Mouse (Mus musculus): ENCODE measurements at regions not wholly inside any gene's neighbourhood (a gene's known extent, or its start where the extent isn't known, plus 50 kb on each side); places are given as distances from the start of the nearest gene placed in this dataset.

- Histone ChIP-seq H3K36me3 (no peaks in the 10 kb centered on the region), H3K9ac (no peak overlapping the region), H3K27ac (no peak overlapping the region), H3K9me3 (no peaks in the 10 kb centered on the region), H3K4me2 (replicated peaks) (no peak overlapping the region), H3K4me3 (no peak overlapping the region), H3K4me1 (no peaks in the 10 kb centered on the region), H3K27me3 (no peaks in the 10 kb centered on the region)
- WGBS, result 59% methylated on average over 2 of the region's 2 CpGs
- no peak for ATAC-seq (ENCODE audit: insufficient number of reproducible peaks, insufficient read depth, low FRiP score, low TSS enrichment)
Measured at GRCm38 (mm10) chr10:46006319-46006718, 428.7 kb downstream of the Hace1 start.

DNA sequence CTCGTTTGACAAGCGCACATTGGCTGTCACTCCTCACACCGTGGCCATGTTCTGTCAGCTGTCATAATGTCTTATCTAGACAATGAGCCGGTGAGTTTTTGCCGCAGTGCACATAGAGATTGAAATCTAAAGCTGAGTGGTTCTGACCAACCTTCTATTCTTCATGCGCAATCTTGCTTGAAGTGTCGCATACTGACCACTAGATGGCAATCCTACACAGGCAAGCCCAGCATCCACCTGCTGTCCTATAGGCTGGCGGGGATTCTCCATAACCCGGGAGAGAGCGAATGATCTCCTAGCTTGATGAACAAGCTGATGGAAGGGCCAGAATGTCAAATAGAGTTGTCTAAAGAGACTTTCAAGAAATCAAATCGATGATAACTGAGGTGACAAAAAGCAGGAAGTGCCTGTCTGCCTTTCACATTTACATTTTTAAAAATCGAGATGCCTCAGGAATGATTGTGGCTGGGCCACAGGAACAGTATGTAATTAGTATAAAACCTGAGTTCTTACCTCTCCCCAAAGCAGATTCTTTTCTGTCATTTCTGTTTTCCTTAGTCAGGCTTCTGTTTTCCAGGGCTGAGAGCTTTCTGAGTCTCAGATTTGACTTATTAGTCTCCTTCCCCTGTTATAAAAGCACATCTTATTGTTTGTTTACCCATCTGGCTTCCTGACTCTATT, 434.4 kb downstream of the Hace1 start:
- no peaks in the 10 kb centered on the region for H3K27me3 ChIP-seq
- no peak overlapping the region for H3K4me2 ChIP-seq (replicated peaks)
- H3K27ac ChIP-seq, result no peak overlapping the region
- H3K36me3 ChIP-seq, result no peaks in the 10 kb centered on the region
- 0 out of 2 replicates have a peak, but pooled peaks have one; percentile 64 for ATAC-seq (ENCODE audit: insufficient number of reproducible peaks, insufficient read depth, low FRiP score, low TSS enrichment)
- no peaks in the 10 kb centered on the region for H3K4me1 ChIP-seq
- WGBS, result 27% methylated on average over 12 of the region's 12 CpGs
- no peak overlapping the region for H3K4me3 ChIP-seq
- H3K9me3 ChIP-seq, result no peaks in the 10 kb centered on the region
- H3K9ac ChIP-seq, result no peak overlapping the region

- no peaks in the 10 kb centered on the region for H3K27me3 ChIP-seq
- ATAC-seq (ENCODE audit: insufficient number of reproducible peaks, insufficient read depth, low FRiP score, low TSS enrichment), result no peak
- no peaks in the 10 kb centered on the region for H3K36me3 ChIP-seq
- WGBS, result 68% methylated on average over 6 of the region's 6 CpGs
- H3K9me3 ChIP-seq, result no peaks in the 10 kb centered on the region
- H3K4me2 ChIP-seq (replicated peaks), result no peak overlapping the region
- no peak overlapping the region for H3K27ac ChIP-seq
- no peak overlapping the region for H3K9ac ChIP-seq
- H3K4me1 ChIP-seq, result no peaks in the 10 kb centered on the region
- H3K4me3 ChIP-seq, result no peak overlapping the region
Measured at GRCm38 (mm10) chr10:46012599-46012998, 435.0 kb downstream of the Hace1 start.

DNA sequence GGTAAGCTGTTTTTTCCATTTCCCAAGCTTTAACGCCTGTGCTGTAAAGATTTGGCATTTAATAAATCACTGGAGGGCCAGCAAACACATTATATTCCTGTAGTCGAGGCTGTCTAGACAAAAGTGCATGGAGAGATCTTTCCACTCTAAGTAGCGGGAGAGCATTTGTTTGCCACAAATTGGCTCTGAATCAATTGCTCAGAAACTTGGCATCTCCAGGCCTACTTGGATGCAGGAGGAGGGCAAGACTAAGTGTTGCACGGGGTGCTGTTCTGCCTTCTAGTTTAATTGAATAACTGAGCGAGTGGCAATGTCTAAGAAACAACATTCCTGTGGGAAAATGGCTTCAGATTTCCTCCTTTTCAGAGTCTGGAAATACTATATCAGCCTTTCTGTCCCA, 438.7 kb downstream of the Hace1 start:
- Histone ChIP-seq H3K4me3 (no peak overlapping the region), H3K9me3 (no peaks in the 10 kb centered on the region), H3K27me3 (no peaks in the 10 kb centered on the region), H3K27ac (no peak overlapping the region), H3K4me2 (replicated peaks) (no peak overlapping the region), H3K9ac (no peak overlapping the region), H3K4me1 (no peaks in the 10 kb centered on the region), H3K36me3 (no peaks in the 10 kb centered on the region)
- 67% methylated on average over 5 of the region's 5 CpGs for WGBS
- ATAC-seq (ENCODE audit: insufficient number of reproducible peaks, insufficient read depth, low FRiP score, low TSS enrichment), result no peak

- ATAC-seq (ENCODE audit: insufficient number of reproducible peaks, insufficient read depth, low FRiP score, low TSS enrichment), result no peak
- no peak overlapping the region for H3K4me2 ChIP-seq (replicated peaks)
- WGBS, result 61% methylated on average over 6 of the region's 6 CpGs
Measured at GRCm38 (mm10) chr10:46045474-46046093, 468.0 kb downstream of the Hace1 start.

GRCm38 (mm10) chr10:46046094-46046749, 468.6 kb downstream of the Hace1 start:
- Histone ChIP-seq H3K4me2 (replicated peaks) (no peak overlapping the region), H3K9ac (no peak overlapping the region)
- ATAC-seq (ENCODE audit: insufficient number of reproducible peaks, insufficient read depth, low FRiP score, low TSS enrichment), result no peak

More at GRCm38 (mm10) chr10:46045474-46046093, 468.0 kb downstream of the Hace1 start:
- H3K9ac ChIP-seq, result no peak overlapping the region
- H3K4me3 ChIP-seq, result no peak overlapping the region
- H3K27ac ChIP-seq, result no peak overlapping the region
- no peaks in the 10 kb centered on the region for H3K4me1 ChIP-seq
- no peaks in the 10 kb centered on the region for H3K27me3 ChIP-seq
- no peaks in the 10 kb centered on the region for H3K9me3 ChIP-seq
- no peaks in the 10 kb centered on the region for H3K36me3 ChIP-seq

GRCm38 (mm10) chr10:46046890-46047414, 469.3 kb downstream of the Hace1 start:
- H3K4me1 ChIP-seq, result no peaks in the 10 kb centered on the region
- H3K27ac ChIP-seq, result no peak overlapping the region
- ATAC-seq (ENCODE audit: insufficient number of reproducible peaks, insufficient read depth, low FRiP score, low TSS enrichment), result no peak
- H3K9ac ChIP-seq, result no peak overlapping the region
- H3K4me2 ChIP-seq (replicated peaks), result no peak overlapping the region
- no peaks in the 10 kb centered on the region for H3K36me3 ChIP-seq
- 83% methylated on average over 8 of the region's 8 CpGs for WGBS
- H3K4me3 ChIP-seq, result no peak overlapping the region
- no peaks in the 10 kb centered on the region for H3K27me3 ChIP-seq
- H3K9me3 ChIP-seq, result no peaks in the 10 kb centered on the region

More at GRCm38 (mm10) chr10:46046094-46046749, 468.6 kb downstream of the Hace1 start:
- Histone ChIP-seq H3K27me3 (no peaks in the 10 kb centered on the region), H3K27ac (no peak overlapping the region), H3K9me3 (no peaks in the 10 kb centered on the region), H3K4me3 (no peak overlapping the region), H3K4me1 (no peaks in the 10 kb centered on the region), H3K36me3 (no peaks in the 10 kb centered on the region)

DNA sequence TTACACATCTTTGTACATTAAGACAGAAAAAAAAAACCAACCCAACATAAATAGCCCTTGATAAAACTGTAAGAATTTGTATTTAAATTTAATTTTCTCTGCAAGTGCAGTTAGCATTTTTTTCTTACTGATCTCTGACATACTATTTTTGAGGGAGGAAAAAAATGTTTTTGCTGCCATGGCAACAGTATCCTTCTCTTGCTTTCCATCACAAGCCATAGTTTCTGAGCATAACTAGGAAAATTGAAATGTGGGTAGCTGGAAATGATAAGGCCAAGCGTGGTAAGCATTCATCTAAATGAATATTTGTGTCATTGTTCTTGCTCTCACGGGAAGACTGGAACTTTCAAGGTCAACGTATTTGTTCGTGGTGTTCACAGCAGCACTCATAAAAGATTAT, 470.0 kb downstream of the Hace1 start:
- WGBS, result 78% methylated on average over 4 of the region's 4 CpGs
- H3K27ac ChIP-seq, result no peak overlapping the region
- no peak overlapping the region for H3K9ac ChIP-seq
- H3K27me3 ChIP-seq, result no peaks in the 10 kb centered on the region
- H3K4me1 ChIP-seq, result no peaks in the 10 kb centered on the region
- no peak overlapping the region for H3K4me3 ChIP-seq
- no peak overlapping the region for H3K4me2 ChIP-seq (replicated peaks)
- H3K9me3 ChIP-seq, result no peaks in the 10 kb centered on the region
- ATAC-seq (ENCODE audit: insufficient number of reproducible peaks, insufficient read depth, low FRiP score, low TSS enrichment), result no peak
- no peaks in the 10 kb centered on the region for H3K36me3 ChIP-seq

DNA sequence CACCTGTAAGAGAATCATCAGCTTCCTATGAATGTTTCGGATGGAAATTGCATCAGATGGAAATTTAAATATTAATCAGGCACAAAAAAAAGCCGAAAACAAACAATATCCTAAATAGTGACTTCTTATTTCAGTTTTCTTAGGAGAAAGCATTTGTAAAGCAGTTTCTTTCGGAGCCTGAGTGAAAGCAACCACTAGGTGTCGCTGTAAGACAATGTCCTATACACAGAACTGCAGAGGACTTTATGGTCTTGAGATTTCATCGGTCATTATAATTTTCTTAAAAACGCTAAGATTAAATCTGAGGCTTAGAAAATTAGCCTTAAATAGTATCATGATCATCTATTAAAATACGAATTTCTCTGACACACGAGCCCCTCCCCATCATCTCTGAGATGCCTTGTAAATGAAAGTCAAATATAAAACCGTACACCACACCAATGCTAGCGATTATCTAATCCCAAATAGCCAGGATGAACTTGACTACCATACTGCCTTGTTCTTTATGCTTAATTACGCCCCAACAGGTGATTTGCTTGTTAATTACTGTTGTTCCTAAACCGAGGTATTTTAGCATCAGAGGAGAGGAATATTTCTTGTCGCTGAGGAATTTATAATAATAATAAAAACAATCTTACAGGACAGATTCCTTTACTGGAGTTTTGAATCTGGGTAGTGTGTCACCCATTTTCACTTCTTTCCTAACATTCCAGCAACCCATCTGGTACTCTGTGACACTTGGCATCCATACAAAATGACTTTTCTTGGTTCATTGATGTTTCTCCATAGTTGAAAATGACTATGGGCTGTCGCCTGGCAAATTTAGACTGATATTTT, 480.0 kb downstream of the Hace1 start:
- WGBS, result 35% methylated on average over 14 of the region's 14 CpGs
- Histone ChIP-seq H3K4me2 (replicated peaks) (no peak overlapping the region), H3K4me3 (no peak overlapping the region), H3K4me1 (no peaks in the 10 kb centered on the region), H3K9me3 (no peaks in the 10 kb centered on the region), H3K27ac (no peak overlapping the region), H3K9ac (no peak overlapping the region), H3K27me3 (no peaks in the 10 kb centered on the region), H3K36me3 (no peaks in the 10 kb centered on the region)
- ATAC-seq (ENCODE audit: insufficient number of reproducible peaks, insufficient read depth, low FRiP score, low TSS enrichment), result no peak

DNA sequence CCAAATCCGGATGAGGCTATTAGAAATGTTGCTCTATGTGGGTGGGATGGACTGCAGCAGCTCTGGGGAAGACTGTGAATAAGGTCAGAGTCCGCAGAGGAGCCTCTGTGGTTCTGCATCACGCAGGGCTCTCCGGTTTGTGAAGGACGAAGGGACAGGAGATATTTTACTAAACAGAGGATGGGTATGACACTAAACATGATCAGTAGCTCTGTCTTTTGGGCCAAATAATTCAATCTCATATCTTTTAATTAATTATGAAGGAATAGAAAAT, 480.5 kb downstream of the Hace1 start:
- ATAC-seq (ENCODE audit: insufficient number of reproducible peaks, insufficient read depth, low FRiP score, low TSS enrichment), result no peak
- no peaks in the 10 kb centered on the region for H3K4me1 ChIP-seq
- H3K4me3 ChIP-seq, result no peak overlapping the region
- no peak overlapping the region for H3K9ac ChIP-seq
- WGBS, result 86% methylated on average over 5 of the region's 5 CpGs
- H3K9me3 ChIP-seq, result no peaks in the 10 kb centered on the region
- no peak overlapping the region for H3K27ac ChIP-seq
- no peak overlapping the region for H3K4me2 ChIP-seq (replicated peaks)
- no peaks in the 10 kb centered on the region for H3K36me3 ChIP-seq
- H3K27me3 ChIP-seq, result no peaks in the 10 kb centered on the region

- Histone ChIP-seq H3K9ac (no peak overlapping the region), H3K27me3 (no peaks in the 10 kb centered on the region), H3K9me3 (no peaks in the 10 kb centered on the region), H3K36me3 (no peaks in the 10 kb centered on the region), H3K27ac (no peak overlapping the region), H3K4me3 (no peak overlapping the region), H3K4me2 (replicated peaks) (no peak overlapping the region), H3K4me1 (no peaks in the 10 kb centered on the region)
- 82% methylated on average over 3 of the region's 3 CpGs for WGBS
- ATAC-seq (ENCODE audit: insufficient number of reproducible peaks, insufficient read depth, low FRiP score, low TSS enrichment), result no peak
Measured at GRCm38 (mm10) chr10:46059285-46059684, 481.7 kb downstream of the Hace1 start.

All from embryonic facial prominence, embryonic 12.5 days (tissue).